ENCODE assay signal across 17 mouse cellular contexts in genomic region chr2:145500231-145500630, GRCm38 (mm10).
A peak's percentile ranks its signal among the peaks of the same experiment; 100 is the strongest.
DNase-seq lines count a peak whose midpoint lies in the region.
"Had no signal": no experiment of that assay in that cellular context is flagged by ENCODE, and none has a peak within 500 bp of the region (broad histone marks: within the 10 kb centered on the region; RNA-seq: fewer than 3 reads in every experiment).

No protein-coding gene starts in this region.

- no peaks in the 10 kb centered on the region for H3K27me3 ChIP-seq in heart, embryonic 10.5 days (ENCODE audit: insufficient read depth, poor library complexity, severe bottlenecking)
- H3K27me3 ChIP-seq: embryonic facial prominence, embryonic 13.5 days; hindbrain, embryonic 13.5 days had no signal

- DNase-seq in heart, adult 11 months: peak; percentile 94
- no peak for DNase-seq in heart, postnatal 4 days
- DNase-seq in heart, postnatal 10 days: peak; percentile 12 to 17
- DNase-seq in heart, embryonic 10.5 days (ENCODE audit: low spot score): no peak
- DNase-seq in adipocyte (ENCODE audit: low spot score): peak; percentile 23
- DNase-seq in gastrocnemius, postnatal 25 days: peak; percentile 48
- no peak for DNase-seq in spleen, postnatal 14 days (ENCODE audit: low spot score in 2 of 2)
- DNase-seq: adrenal gland, postnatal 10 days; cerebellum, adult 11-12 months; cerebellum, adult 9-10 months; cerebellum, postnatal 25 days; kidney, adult 11 months; kidney, adult 9 months had no signal

- H3K9me3 ChIP-seq in heart, embryonic 10.5 days: no peaks in the 10 kb centered on the region
- H3K9me3 ChIP-seq: embryonic facial prominence, embryonic 13.5 days; hindbrain, embryonic 13.5 days had no signal

- no peak overlapping the region for H3K4me3 ChIP-seq in heart, embryonic 10.5 days
- H3K4me3 ChIP-seq: embryonic facial prominence, embryonic 13.5 days; hindbrain, embryonic 13.5 days had no signal

- H3K36me3 ChIP-seq in heart, embryonic 10.5 days: no peaks in the 10 kb centered on the region
- H3K36me3 ChIP-seq: embryonic facial prominence, embryonic 13.5 days; hindbrain, embryonic 13.5 days had no signal

- no peak overlapping the region for H3K27ac ChIP-seq in heart, embryonic 10.5 days
- H3K27ac ChIP-seq: embryonic facial prominence, embryonic 13.5 days; hindbrain, embryonic 13.5 days; hindbrain, postnatal 0 days; kidney, postnatal 0 days had no signal

- no peaks in the 10 kb centered on the region for H3K4me1 ChIP-seq in heart, embryonic 10.5 days
- H3K4me1 ChIP-seq: embryonic facial prominence, embryonic 13.5 days; hindbrain, embryonic 13.5 days had no signal

- intact Hi-C loops in heart, postnatal 10 days (cut with DNase I): no loop called here

Comparison
In these comparisons a context has a peak if more than half of its experiments do, and no peak if none do; other contexts are left out.
1. DNase-seq: peak in heart, adult 11 months (single experiment), heart, postnatal 10 days (2 of 2), adipocyte (single experiment) and gastrocnemius, postnatal 25 days (single experiment); none in heart, postnatal 4 days (single experiment), heart, embryonic 10.5 days (single experiment) and spleen, postnatal 14 days (0 of 2).